Mouse (Mus musculus) retina, postnatal 1 day (tissue): Measurements from ENCODE around the gene Prtg.

Experiments
- DNase-seq: peaks from one replicate; pipeline ENCODE4 v3.0.0-alpha.2; 2012

Gene Prtg

GRCm38 (mm10) chr9:72806731-72807419 is at the start of gene Prtg:
Gene Prtg (plus strand): TSS chr9:72806874.
- peak; percentile 84 for DNase-seq

DNA sequence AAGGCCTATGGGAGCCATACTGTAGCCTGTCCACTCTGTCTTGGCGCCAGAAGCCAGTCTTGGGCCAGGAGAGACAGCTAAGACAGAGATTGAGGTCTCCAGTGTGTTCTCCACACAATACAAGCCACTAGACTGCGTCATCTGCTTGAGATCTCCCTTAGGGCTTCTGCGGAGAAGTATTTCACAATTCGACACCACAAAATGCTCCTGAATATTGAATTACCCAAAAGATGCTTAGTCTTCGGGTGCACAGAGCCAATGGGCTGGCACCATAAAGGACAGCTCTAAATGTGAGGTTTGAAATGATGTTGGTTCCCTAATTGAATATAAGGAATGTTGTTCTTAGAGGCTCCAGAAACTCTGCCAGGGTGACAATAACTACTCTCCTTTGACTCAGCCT is 49.5 kb upstream of the Prtg start:
- DNase-seq = no peak

GRCm38 (mm10) chr9:72758705-72759131 is 48.0 kb upstream of the Prtg start:
- no peak for DNase-seq

DNA sequence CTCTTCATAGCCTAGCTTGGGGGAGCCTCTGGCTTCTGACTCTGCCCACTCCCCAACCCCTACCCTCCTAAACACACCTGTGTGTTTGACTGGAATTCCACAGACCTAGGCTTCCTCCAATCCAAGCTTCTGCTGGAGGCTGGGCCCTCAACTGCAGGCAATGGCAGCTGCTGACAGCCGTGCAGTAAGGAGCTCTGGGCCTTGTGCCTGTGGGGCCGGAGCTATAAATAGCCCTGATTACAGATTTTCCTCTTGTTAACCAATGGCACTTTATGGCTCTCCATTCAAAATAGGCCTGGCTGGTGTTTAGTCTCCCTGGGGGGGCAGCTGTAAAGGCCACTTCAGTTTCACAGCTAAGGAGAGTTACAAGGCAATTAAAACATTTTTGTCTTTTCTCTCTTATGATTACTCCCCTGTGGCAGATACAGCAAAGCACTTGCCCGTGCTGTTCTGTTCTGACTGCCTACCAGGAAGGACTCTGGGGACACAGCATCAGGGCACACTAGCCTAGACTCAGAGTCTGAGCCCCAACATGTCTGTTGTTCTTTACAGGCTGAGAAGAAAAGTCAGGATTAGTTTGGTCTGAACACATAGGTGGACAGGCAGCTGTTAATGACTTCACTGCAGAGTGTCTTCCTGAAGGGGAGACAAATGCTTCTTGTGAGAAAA is 43.5 kb upstream of the Prtg start:
- DNase-seq = peak; percentile 65

- peak; percentile 93 for DNase-seq
Observed at GRCm38 (mm10) chr9:72766789-72767349, 39.8 kb upstream of the Prtg start.

GRCm38 (mm10) chr9:72775022-72775421 is 31.7 kb upstream of the Prtg start:
- no peak for DNase-seq

DNA sequence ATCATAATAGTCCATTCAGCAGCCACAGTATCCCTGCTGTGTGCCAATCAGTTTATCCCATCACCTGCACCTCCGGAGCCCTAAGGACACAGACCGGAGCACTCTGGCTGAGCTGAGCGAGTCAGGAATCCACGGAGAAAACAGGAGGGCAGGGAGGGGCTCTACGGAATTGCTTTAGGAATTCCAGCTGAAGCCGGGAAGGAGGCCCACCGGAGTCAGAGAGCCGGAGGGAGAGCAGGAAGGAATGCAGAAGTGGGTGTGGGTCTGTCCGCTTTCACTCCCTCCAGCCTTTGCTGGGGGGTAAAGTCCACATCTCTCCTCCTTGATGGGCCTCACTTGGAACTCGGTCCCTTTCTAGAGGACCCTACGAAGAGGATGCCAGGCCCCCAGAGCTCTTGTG is 27.7 kb upstream of the Prtg start:
- no peak for DNase-seq

GRCm38 (mm10) chr9:72779733-72780132 is 26.9 kb upstream of the Prtg start:
- peak; percentile 36 for DNase-seq

DNA sequence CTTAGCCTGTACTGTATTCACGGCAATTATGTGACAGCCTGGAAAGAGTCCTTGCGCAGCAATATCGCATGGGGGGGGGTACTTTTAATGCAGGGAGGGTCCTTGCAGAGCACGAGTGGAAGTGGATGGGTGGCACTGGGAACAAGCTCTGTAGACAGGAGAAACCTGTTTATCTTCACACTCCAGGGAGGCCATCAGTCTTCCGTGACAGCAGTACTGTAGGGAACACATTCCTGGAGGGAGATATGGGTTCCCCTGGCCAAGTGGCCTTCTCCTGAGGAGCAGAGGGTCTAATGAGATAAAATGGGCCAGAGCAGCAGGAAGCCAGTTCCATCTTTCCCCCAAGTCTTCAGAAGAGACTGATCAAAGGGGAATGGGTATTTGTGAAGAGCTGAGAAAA is 26.0 kb upstream of the Prtg start:
- DNase-seq = no peak

DNA sequence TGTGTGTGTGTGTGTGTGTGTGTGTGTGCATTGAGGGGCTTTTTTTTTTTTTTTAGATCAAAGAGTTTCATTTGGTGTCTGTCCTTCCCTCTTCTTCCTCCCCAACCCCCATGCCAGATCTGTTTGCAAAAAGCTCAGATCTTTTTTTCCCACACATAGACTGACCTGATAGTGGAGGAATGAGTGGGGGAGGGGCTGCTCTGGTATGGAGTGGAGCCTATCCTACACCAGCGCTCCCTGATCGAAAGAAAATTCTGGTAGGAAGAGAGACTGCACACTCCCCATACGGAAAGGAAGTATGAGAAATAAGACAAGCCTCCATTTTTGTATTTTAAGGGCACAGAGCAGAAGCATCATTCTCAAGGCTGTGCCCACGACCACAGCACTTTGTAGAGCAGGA is 25.2 kb upstream of the Prtg start:
- DNase-seq = no peak

- no peak for DNase-seq
Observed at GRCm38 (mm10) chr9:72782121-72782520, 24.6 kb upstream of the Prtg start.

- DNase-seq = no peak
Observed at GRCm38 (mm10) chr9:72787732-72788131, 18.9 kb upstream of the Prtg start.

- no peak for DNase-seq
Observed at GRCm38 (mm10) chr9:72790530-72791212, 16.0 kb upstream of the Prtg start.

GRCm38 (mm10) chr9:72791213-72791582 is 15.5 kb upstream of the Prtg start:
- DNase-seq = no peak

DNA sequence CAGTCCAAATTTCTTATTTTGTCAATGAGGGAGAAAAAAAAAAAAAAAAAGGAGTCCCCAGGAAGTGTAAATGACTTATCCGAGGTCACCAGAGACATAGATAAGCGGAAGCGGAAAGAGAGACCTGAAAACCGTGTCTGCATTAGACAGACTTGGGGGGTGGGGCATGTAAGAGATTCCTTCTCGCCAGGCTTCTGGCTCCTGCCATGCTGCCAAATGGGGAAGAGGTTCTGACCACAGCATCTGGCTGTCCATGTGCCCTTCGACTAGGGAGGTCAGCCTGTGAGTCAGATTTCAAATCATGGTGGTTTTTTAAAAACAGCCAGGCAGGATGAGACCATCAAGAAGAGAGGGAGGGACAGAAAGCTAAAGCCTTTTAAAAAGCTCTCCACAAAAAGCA is 15.0 kb upstream of the Prtg start:
- no peak for DNase-seq

DNA sequence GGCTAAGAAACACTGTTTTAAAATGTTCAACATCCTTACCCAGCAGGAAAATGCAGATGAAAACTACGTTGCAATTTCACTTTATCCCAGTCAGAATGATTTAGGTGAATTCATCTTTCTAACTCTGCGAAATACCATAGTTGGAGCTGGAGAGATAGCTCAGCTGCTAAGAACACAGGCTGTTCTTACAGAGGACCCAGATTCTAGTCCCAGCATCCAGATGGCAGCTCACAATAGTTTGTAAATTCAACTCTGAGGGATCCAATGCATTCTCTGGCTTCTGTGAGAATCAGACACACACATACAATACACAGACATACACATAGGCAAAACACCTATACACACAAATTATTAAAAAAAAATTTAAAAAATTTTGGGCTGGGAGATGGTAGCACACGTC is 11.4 kb upstream of the Prtg start:
- no peak for DNase-seq

GRCm38 (mm10) chr9:72797136-72797621 is 9.5 kb upstream of the Prtg start:
- DNase-seq = no peak

- DNase-seq = no peak
Observed at GRCm38 (mm10) chr9:72803280-72803679, 3.4 kb upstream of the Prtg start.

GRCm38 (mm10) chr9:72806146-72806545 is 528 bp upstream of the Prtg start:
- DNase-seq = peak; percentile 80

DNA sequence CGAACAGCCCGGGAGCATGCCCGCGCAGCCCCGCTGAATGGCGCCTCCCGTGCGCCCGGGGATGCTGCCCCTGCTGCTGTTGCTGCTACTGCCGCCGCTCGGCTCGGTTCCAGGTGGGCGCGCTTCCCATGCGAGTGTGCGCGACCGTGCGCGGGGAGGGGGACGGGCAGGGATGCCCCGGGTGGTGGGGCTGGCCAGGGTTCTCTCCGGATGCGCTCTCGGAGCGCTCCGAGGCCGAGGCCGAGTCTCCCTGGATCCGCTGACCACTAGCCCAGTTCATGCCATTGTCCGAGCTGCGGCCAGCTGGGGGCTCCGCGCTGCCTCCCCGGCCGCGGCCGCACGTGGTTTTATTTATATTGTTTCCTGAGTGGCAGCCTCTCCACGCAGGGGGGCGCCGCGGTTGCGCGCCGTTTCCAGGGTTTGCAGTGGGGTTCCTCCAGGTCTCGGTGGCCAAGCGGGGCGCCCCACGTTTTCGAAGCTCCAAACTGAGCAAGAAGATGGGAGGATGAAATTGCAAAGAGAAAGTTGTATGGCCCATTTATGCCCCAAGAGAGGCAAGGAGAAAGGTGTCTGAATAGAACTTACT is 839 bp downstream of the Prtg start:
- DNase-seq = peak; percentile 80

DNA sequence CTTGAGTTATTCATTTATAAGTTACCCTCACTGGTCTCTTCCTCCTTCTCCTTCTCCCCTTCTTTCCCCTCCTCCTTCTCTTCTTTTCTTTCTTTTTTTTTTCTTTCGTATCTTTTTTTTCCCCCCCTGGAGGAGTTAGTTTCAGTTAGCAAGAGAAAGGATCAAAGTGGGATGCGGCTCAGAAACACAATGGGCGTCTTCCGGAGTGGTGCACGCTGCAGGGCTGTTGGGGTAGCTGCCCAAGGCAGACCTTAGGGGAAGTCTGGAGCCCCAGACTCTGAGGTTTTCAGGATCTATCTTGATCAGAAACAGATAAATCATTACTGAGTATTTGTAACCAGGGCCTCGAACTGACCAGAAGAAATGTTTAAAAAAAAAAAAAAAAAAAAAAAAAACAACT is 1.5 kb downstream of the Prtg start:
- DNase-seq = peak; percentile 24

- no peak for DNase-seq
Observed at GRCm38 (mm10) chr9:72808586-72808985, 1.9 kb downstream of the Prtg start.

- DNase-seq = no peak
Observed at GRCm38 (mm10) chr9:72809077-72809476, 2.4 kb downstream of the Prtg start.
